In genomic region chr11:22636761-22637557, GRCm38 (mm10) we compare ENCODE assay signal across 9 mouse cellular contexts.
DNase-seq lines count a peak whose midpoint lies in the region; ATAC-seq lines count a peak whose summit lies in the region.
"Had no signal": no experiment of that assay in that cellular context is flagged by ENCODE, and none has a peak within 500 bp of the region (broad histone marks: within the 10 kb centered on the region; RNA-seq: fewer than 3 reads in every experiment).

No protein-coding gene starts in this region.

- no peak overlapping the region for H3K4me3 ChIP-seq in intestine, embryonic 16.5 days (ENCODE audit: low read length)
- H3K4me3 ChIP-seq: neural tube, embryonic 12.5 days had no signal

- peak; percentile 59 for DNase-seq in heart, adult 8-10 months (ENCODE audit: low spot score)
- DNase-seq in heart, postnatal 25 days (ENCODE audit: low spot score) = no peak
- DNase-seq in brain, adult 2 months (ENCODE audit: low read depth, low spot score) = peak; percentile 5
- peak; percentile 81 for DNase-seq in lung, postnatal 10 days
- no peak for DNase-seq in embryo, embryonic 10 days (ENCODE audit: low spot score)
- DNase-seq in right cerebral cortex, postnatal 36 days (ENCODE audit: low spot score in 2 of 2) = no peak

- no peaks in the 10 kb centered on the region for H3K27me3 ChIP-seq in intestine, embryonic 16.5 days (replicated peaks; ENCODE audit: control insufficient read depth, insufficient read depth, low read length)
- H3K27me3 ChIP-seq: neural tube, embryonic 12.5 days had no signal

- intact Hi-C loops in heart, postnatal 25 days (cut with DNase I) = loop anchor here (10.0 kb wide), 1 partner anchor 518 kb away; no protein-coding TSS in a partner anchor

- peaks cover 13% of the 10 kb centered on the region for H3K4me1 ChIP-seq in intestine, embryonic 16.5 days (ENCODE audit: control insufficient read depth, insufficient read depth, low read length)
- H3K4me1 ChIP-seq: neural tube, embryonic 12.5 days had no signal

- ATAC-seq in intestine, embryonic 16.5 days = peak; percentile 39; the same call in 1 of the 2 replicates
- no peak for ATAC-seq in frontal cortex, adult (ENCODE audit: low TSS enrichment)

- H3K9me3 ChIP-seq in intestine, embryonic 16.5 days (ENCODE audit: control insufficient read depth, low read length) = no peaks in the 10 kb centered on the region
- H3K9me3 ChIP-seq: neural tube, embryonic 12.5 days had no signal

- H3K27ac ChIP-seq in intestine, embryonic 16.5 days (ENCODE audit: low read length) = 0 out of 2 replicates have a peak overlapping the region, but pooled peaks have one; percentile 2
- H3K27ac ChIP-seq: neural tube, embryonic 12.5 days had no signal

- H3K36me3 ChIP-seq in intestine, embryonic 16.5 days (ENCODE audit: control insufficient read depth, insufficient read depth, low read length) = no peaks in the 10 kb centered on the region
- H3K36me3 ChIP-seq: neural tube, embryonic 12.5 days had no signal

- WGBS in intestine, embryonic 16.5 days = 58% methylated on average over 9 of the region's 9 CpGs

- no peak overlapping the region for H3K9ac ChIP-seq in intestine, embryonic 16.5 days (ENCODE audit: low read depth, low read length)
- H3K9ac ChIP-seq: neural tube, embryonic 12.5 days had no signal

- H3K4me2 ChIP-seq in intestine, embryonic 16.5 days (ENCODE audit: low read depth, low read length) = no peak overlapping the region
- H3K4me2 ChIP-seq: neural tube, embryonic 12.5 days had no signal

Comparison
In these comparisons a context has a peak if more than half of its experiments do, and no peak if none do; other contexts are left out.
1. DNase-seq: peak in heart, adult 8-10 months (single experiment), brain, adult 2 months (single experiment) and lung, postnatal 10 days (single experiment); none in heart, postnatal 25 days (single experiment), embryo, embryonic 10 days (single experiment) and right cerebral cortex, postnatal 36 days (0 of 2).